Mouse (Mus musculus) small intestine, adult 2 months (tissue): ENCODE measurements at regions not wholly inside any gene's neighbourhood (a gene's known extent, or its start where the extent isn't known, plus 50 kb on each side); places are given as distances from the start of the nearest gene placed in this dataset.

ENCODE experiments used
- CTCF ChIP-seq: fragments of 200-500 bp; IDR thresholded peaks from 2 replicates; pipeline ENCODE4 v1.5.1; 2012; ENCODE audit warnings: low read depth, mild to moderate bottlenecking, control low read depth, inconsistent platforms, low read length, moderate library complexity, mixed read lengths; ENCODE audit not compliant: insufficient replicate concordance, insufficient read length; ENCODE audit errors: extremely low read depth
- POLR2A ChIP-seq: fragments of 200-500 bp; IDR thresholded peaks from 2 replicates; pipeline ENCODE4 v1.6.1; 2012; ENCODE audit warnings: low read depth, mild to moderate bottlenecking, control low read depth, inconsistent platforms, low read length, moderate library complexity

GRCm38 (mm10) chr12:69517616-69518015 lies 65.2 kb downstream of the Vcpkmt start:
- TF ChIP-seq POLR2A (no peak), CTCF (no peak)
